Mouse (Mus musculus) megakaryocyte, adult 5-6 weeks (primary cell): Measurements from ENCODE around the gene Epas1. TPM values are rescaled to one million over a fixed set of nuclear protein-coding genes. Genes with fewer than 3 reads are reported as not detected.

Experiments
- ATAC-seq: 2 replicates; pipeline ENCODE4 v1.8.0; 2016; ENCODE audit warnings: mild to moderate bottlenecking, inconsistent platforms; ENCODE audit not compliant: poor library complexity, severe bottlenecking
- total RNA-seq, 2 experiments: library from RNA; stranded (forward) in 1 of 2; stranded (reverse) in 1 of 2; fragments of 153-499, 151-499 nt in 1 of 2; fragments of 221-1000, 200-1000 nt in 1 of 2; gene quantifications; 2 replicates each; pipeline versions ENCODE4 v1.2.3 to v1.2.4; 2015 to 2017

Epas1 gene
- total RNA-seq, 2 experiments from 2014 or later = 0.07 to 1.3 TPM

DNA sequence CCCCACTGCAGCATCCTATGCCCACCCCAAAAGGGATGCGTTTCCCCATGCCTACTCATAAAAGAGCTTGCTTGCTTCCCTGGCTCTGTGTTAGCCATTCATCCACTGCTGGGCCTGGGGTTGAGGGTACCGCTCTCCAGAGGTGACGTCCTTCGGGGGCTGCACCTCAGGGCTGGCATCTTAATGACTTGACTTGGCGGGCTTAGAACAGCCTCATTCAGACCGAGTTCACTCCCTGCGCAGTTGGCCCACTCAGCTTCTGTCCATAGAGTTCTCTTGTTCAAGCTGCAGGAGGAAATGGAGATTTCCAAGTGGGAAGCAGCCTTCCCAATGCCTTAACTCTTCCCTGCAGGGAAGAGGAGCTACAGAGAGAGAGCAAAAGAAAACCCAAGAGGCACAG lies 32.1 kb downstream of the Epas1 start:
- no peak for ATAC-seq

- no peak for ATAC-seq
Measured at GRCm38 (mm10) chr17:86786496-86786895, 33.0 kb downstream of the Epas1 start.

DNA sequence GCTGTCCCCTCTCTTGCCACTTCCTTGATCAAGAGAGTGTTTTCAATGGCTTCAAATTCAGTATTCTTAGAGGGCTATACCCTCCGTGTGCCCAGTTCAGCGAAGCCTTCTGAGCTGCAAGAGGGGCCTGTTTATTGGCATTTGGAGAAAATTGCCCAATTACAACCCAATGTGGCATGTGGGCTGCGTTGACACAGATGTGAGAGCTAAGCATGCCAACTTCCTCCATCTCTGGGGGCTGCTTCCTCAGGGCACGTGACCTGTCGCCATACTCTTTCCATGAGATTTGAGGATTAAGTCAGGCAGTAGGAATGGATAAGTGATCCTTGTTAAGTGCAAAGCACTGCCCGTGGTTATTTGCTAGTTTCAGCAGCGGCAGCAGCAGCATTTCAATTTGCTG lies 34.3 kb downstream of the Epas1 start:
- peak; percentile 64 for ATAC-seq

DNA sequence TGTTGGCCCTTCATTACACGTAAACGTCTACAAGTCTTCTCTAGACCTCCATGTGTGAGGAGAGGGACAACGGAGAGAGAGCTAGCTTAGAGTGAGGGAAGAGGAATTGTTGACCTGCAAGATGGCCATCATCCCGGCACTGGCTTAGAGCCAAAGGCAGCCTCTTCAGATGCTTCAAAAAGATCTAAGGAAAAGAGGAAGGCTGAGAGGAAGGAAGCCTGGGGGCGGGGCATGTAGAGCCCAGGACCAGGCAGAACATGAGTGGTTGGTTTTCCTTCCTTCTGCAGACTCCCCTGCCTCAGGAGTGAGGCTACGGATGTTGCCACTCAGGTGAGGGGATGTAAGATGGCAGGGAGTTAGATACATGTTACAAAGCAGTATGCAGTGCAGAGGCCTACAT lies 34.8 kb downstream of the Epas1 start:
- ATAC-seq = peak; percentile 54

GRCm38 (mm10) chr17:86791925-86792324 lies 38.4 kb downstream of the Epas1 start:
- no peak for ATAC-seq

DNA sequence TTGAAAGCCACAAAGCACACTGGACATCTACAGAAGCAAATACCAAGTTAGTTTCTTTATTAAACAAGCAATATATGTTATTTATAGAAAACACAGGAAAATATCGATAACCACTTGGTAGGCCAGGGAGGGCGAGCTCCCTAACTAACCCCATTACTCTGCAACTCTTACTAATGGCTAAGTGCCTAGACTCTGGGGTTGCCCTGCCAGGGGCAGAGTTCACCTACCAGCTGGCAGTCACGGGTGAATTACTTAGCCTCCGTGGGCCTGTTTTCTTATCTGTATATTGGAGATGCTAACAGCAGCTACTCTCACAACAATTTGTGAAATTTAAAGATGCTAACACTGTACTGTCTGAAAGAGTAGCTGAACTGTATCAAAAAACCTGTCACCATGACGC lies 42.3 kb downstream of the Epas1 start:
- ATAC-seq = no peak

- no peak for ATAC-seq
Measured at GRCm38 (mm10) chr17:86797031-86797430, 43.5 kb downstream of the Epas1 start.

DNA sequence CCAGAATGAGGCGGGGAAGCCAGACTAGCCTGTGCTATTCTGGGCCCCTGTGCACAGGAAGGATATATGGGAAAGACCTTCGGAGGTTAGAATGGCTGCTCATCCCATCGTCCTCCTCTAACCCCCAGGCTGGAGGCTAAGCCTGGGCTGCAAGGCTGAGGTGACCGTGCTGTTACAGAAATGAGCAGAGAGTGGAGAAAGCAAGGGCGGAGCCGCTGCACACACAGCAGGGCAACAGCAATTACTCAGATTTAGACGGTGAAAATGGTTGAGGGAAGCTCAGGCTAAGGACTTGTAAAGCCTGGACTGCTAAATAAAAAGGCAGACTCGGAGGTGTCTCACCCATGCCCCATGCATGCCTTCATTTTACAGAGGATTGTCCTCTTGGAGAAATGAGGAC lies 45.0 kb downstream of the Epas1 start:
- no peak for ATAC-seq

GRCm38 (mm10) chr17:86798951-86799350 lies 45.5 kb downstream of the Epas1 start:
- ATAC-seq = no peak

GRCm38 (mm10) chr17:86800535-86800934 lies 47.0 kb downstream of the Epas1 start:
- ATAC-seq = no peak

GRCm38 (mm10) chr17:86801213-86801815 lies 47.8 kb downstream of the Epas1 start:
- no peak for ATAC-seq

- no peak for ATAC-seq
Measured at GRCm38 (mm10) chr17:86801876-86802275, 48.4 kb downstream of the Epas1 start.

- ATAC-seq = peak; percentile 29; the same call in 1 of the 2 replicates
Measured at GRCm38 (mm10) chr17:86802351-86802985, 49.0 kb downstream of the Epas1 start.

DNA sequence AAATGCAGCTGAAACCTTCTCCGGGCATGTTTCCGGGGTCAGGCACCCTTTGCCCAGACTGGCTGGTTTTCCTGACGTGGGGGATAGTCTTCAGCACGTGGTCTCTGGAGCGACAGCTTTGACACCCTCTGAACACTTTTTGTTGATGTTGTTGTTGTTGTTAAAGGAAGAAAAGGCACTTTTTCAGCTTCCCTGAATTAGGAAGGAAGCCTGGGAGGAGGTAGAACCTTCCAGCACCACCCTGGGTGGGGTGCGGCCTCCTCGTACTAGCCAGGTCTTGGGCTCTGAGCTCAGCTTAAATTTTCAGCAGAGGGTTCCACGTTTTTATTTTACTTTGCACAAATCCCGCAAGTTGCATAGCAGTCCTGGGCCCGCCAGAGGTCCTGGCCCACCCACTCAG lies 49.6 kb downstream of the Epas1 start:
- ATAC-seq = no peak

DNA sequence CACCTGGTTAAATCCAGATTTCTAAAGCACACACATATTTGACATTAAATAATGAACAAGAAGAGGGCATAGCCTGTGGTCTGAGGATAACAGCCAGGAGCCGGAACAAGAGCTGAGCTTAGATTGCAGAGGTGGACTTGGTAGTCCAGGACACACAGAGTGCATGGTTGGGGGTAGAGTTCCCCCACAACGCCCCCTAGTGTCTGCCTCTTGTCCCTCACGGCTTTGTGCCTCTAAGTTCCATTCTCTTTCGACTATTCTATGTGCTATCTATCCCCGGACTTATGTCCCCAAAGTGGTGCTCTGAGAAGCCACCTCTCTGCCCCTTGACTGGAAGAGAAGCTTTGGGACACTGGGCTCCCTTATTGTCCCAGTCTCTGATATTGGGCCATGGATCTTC lies 50.2 kb downstream of the Epas1 start:
- ATAC-seq = no peak

DNA sequence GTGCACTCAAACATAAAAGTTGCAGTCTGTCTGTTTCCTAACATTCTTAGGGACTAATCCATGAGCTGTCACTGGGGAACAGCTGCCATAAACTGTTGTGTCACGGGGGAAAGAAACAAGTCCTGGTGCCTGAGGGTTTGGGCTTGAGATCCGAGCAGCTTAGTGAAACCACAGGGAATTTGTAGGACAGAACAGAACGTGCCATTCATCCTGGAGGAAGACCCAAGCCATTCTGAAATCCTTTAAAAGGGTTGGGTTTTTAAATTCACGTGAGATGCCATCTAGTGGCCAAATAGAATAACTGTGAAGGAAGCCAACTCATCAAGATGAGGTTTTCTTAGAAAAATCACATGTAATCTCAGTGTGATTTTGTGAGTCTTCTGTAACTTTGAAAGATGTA lies 58.5 kb downstream of the Epas1 start:
- peak; percentile 49; the same call in 1 of the 2 replicates for ATAC-seq

- no peak for ATAC-seq
Measured at GRCm38 (mm10) chr17:86814320-86814719, 60.8 kb downstream of the Epas1 start.

- ATAC-seq = no peak
Measured at GRCm38 (mm10) chr17:86815016-86815865, 61.7 kb downstream of the Epas1 start.

DNA sequence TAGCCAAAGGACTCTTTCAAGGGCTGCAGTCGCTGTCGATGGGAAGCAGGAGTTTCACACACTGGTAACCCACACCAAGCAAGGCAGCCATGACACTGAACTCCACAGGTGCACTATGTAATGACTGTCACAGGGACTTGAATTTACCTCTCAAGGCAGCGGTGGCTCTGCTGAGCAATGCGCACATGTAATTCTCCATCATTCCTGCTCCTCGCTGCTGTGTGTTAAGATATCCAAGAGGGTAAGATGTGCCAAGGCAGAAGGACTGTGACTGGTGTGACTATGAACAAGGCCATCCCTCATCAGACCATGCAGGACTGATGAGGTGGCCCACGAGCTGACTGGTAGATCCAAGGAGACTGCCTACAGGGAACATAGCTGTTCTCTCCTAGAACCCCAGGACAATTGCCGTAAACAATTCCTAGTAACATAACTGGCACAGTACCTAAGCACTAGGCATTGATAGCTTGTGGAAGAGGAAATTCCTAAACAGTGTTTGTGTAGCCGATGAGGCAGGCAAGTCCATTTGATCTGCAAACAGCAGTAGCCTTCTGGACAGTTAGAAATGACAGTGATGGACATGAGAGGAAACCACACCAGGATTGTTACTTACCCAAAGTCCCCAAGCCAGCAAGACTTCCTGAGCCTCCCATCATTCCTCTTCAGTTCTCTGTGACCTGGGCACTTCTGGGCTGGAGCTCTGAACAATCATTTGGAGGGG lies 68.7 kb downstream of the Epas1 start:
- no peak for ATAC-seq

DNA sequence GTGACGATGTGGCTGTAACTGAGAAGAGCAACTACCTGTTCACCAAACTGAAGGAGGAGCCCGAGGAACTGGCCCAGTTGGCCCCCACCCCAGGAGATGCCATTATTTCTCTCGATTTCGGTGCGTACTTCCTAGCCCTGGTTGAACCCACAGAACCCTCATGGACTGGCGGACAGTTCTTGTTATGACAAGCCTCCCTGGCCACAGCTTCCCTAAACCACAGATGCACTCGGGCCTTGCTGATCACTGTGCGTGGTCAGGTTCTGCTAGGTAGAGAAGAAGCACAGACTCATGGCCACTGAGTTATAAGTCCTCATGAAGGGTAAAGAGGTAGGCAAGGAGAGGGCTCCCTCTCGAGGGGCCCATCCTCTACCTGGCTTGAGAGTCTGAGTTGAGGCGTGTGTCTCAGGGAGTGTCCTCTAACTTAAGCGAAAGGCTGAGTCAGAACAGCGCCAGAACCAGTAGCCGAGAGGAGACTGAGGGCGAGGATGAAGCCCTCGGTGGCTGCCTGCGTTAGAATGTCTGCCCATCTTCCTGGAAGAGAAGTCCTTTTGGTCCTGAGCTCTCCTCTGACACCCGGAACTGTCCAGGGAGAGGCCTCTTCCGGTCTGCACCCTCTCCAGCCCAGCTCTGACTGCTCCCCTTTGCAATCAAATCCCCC lies 71.1 kb downstream of the Epas1 start:
- ATAC-seq = no peak
